Mouse (Mus musculus): ENCODE data around the gene Gm21973. TPM values are rescaled to one million over a fixed set of nuclear protein-coding genes. Genes with fewer than 3 reads are reported as not detected.

The Gm21973 gene
- polyA plus RNA-seq, 1 experiment, result not detected

GRCm38 (mm10) chr15:10379757-10380458, 54.7 kb downstream of the Gm21973 start:
- Histone ChIP-seq H3K27me3 (ENCODE audit: control insufficient read depth, insufficient read depth, low read length) (no peaks in the 10 kb centered on the region), H3K27ac (ENCODE audit: control insufficient read depth, insufficient read depth, low read length) (no peak overlapping the region), H3K4me3 (ENCODE audit: control insufficient read depth, insufficient read depth, low read length) (no peak overlapping the region), H3K4me1 (replicated peaks; ENCODE audit: control insufficient read depth, insufficient read depth, low read length) (no peaks in the 10 kb centered on the region), H3K36me3 (ENCODE audit: control insufficient read depth, insufficient read depth, low read length) (no peaks in the 10 kb centered on the region)
- no peak for DNase-seq
- WGBS, result 95% methylated on average over 3 of the region's 3 CpGs
- TF ChIP-seq CTCF (IDR thresholded peaks at IDR 0.05; ENCODE audit: borderline replicate concordance, control insufficient read depth, extremely low read depth, insufficient read depth, low read length, poor library complexity) (no peak), POLR2A (IDR thresholded peaks at IDR 0.05; ENCODE audit: control insufficient read depth, extremely low read depth, insufficient read depth, low read length, poor library complexity) (no peak)

GRCm38 (mm10) chr15:10387263-10387662, 62.1 kb downstream of the Gm21973 start:
- Histone ChIP-seq H3K27ac (ENCODE audit: control insufficient read depth, insufficient read depth, low read length) (no peak overlapping the region), H3K36me3 (ENCODE audit: control insufficient read depth, insufficient read depth, low read length) (no peaks in the 10 kb centered on the region), H3K4me3 (ENCODE audit: control insufficient read depth, insufficient read depth, low read length) (no peak overlapping the region), H3K4me1 (replicated peaks; ENCODE audit: control insufficient read depth, insufficient read depth, low read length) (no peaks in the 10 kb centered on the region), H3K27me3 (ENCODE audit: control insufficient read depth, insufficient read depth, low read length) (no peaks in the 10 kb centered on the region)
- WGBS, result 88% methylated on average over 2 of the region's 2 CpGs
- TF ChIP-seq CTCF (IDR thresholded peaks at IDR 0.05; ENCODE audit: borderline replicate concordance, control insufficient read depth, extremely low read depth, insufficient read depth, low read length, poor library complexity) (no peak), POLR2A (IDR thresholded peaks at IDR 0.05; ENCODE audit: control insufficient read depth, extremely low read depth, insufficient read depth, low read length, poor library complexity) (no peak)
- DNase-seq, result no peak

GRCm38 (mm10) chr15:10399795-10400194, 74.6 kb downstream of the Gm21973 start:
- TF ChIP-seq POLR2A (IDR thresholded peaks at IDR 0.05; ENCODE audit: control insufficient read depth, extremely low read depth, insufficient read depth, low read length, poor library complexity) (no peak), CTCF (IDR thresholded peaks at IDR 0.05; ENCODE audit: borderline replicate concordance, control insufficient read depth, extremely low read depth, insufficient read depth, low read length, poor library complexity) (no peak)
- H3K36me3 ChIP-seq (ENCODE audit: control insufficient read depth, insufficient read depth, low read length), result no peaks in the 10 kb centered on the region
- H3K4me1 ChIP-seq (replicated peaks; ENCODE audit: control insufficient read depth, insufficient read depth, low read length), result no peaks in the 10 kb centered on the region
- DNase-seq, result no peak
- H3K27ac ChIP-seq (ENCODE audit: control insufficient read depth, insufficient read depth, low read length), result no peak overlapping the region
- H3K27me3 ChIP-seq (ENCODE audit: control insufficient read depth, insufficient read depth, low read length), result no peaks in the 10 kb centered on the region
- no peak overlapping the region for H3K4me3 ChIP-seq (ENCODE audit: control insufficient read depth, insufficient read depth, low read length)
- WGBS, result 77% methylated on average over 2 of the region's 2 CpGs

- no peaks in the 10 kb centered on the region for H3K36me3 ChIP-seq (ENCODE audit: control insufficient read depth, insufficient read depth, low read length)
- H3K27ac ChIP-seq (ENCODE audit: control insufficient read depth, insufficient read depth, low read length), result no peak overlapping the region
- H3K4me1 ChIP-seq (replicated peaks; ENCODE audit: control insufficient read depth, insufficient read depth, low read length), result no peaks in the 10 kb centered on the region
- TF ChIP-seq POLR2A (IDR thresholded peaks at IDR 0.05; ENCODE audit: control insufficient read depth, extremely low read depth, insufficient read depth, low read length, poor library complexity) (no peak), CTCF (IDR thresholded peaks at IDR 0.05; ENCODE audit: borderline replicate concordance, control insufficient read depth, extremely low read depth, insufficient read depth, low read length, poor library complexity) (no peak)
- 58% methylated on average over 3 of the region's 3 CpGs for WGBS
- DNase-seq, result peak; percentile 1
- no peaks in the 10 kb centered on the region for H3K27me3 ChIP-seq (ENCODE audit: control insufficient read depth, insufficient read depth, low read length)
- no peak overlapping the region for H3K4me3 ChIP-seq (ENCODE audit: control insufficient read depth, insufficient read depth, low read length)
These were observed 75.2 kb downstream of the Gm21973 start for GRCm38 (mm10) chr15:10400415-10400814.

GRCm38 (mm10) chr15:10409842-10410241, 84.7 kb downstream of the Gm21973 start:
- no peak for TF ChIP-seq POLR2A (IDR thresholded peaks at IDR 0.05; ENCODE audit: control insufficient read depth, extremely low read depth, insufficient read depth, low read length, poor library complexity)
- TF ChIP-seq CTCF (IDR thresholded peaks at IDR 0.05; ENCODE audit: borderline replicate concordance, control insufficient read depth, extremely low read depth, insufficient read depth, low read length, poor library complexity), result no peak
- no peak overlapping the region for H3K27ac ChIP-seq (ENCODE audit: control insufficient read depth, insufficient read depth, low read length)
- 92% methylated on average over 3 of the region's 3 CpGs for WGBS

GRCm38 (mm10) chr15:10410881-10411280, 85.7 kb downstream of the Gm21973 start:
- Histone ChIP-seq H3K27me3 (ENCODE audit: control insufficient read depth, insufficient read depth, low read length) (no peaks in the 10 kb centered on the region), H3K4me3 (ENCODE audit: control insufficient read depth, insufficient read depth, low read length) (no peak overlapping the region), H3K27ac (ENCODE audit: control insufficient read depth, insufficient read depth, low read length) (no peak overlapping the region), H3K36me3 (ENCODE audit: control insufficient read depth, insufficient read depth, low read length) (no peaks in the 10 kb centered on the region), H3K4me1 (replicated peaks; ENCODE audit: control insufficient read depth, insufficient read depth, low read length) (no peaks in the 10 kb centered on the region)
- WGBS, result 99% methylated on average over 2 of the region's 2 CpGs
- TF ChIP-seq CTCF (IDR thresholded peaks at IDR 0.05; ENCODE audit: borderline replicate concordance, control insufficient read depth, extremely low read depth, insufficient read depth, low read length, poor library complexity), result no peak
- TF ChIP-seq POLR2A (IDR thresholded peaks at IDR 0.05; ENCODE audit: control insufficient read depth, extremely low read depth, insufficient read depth, low read length, poor library complexity), result no peak
- no peak for DNase-seq

More at GRCm38 (mm10) chr15:10409842-10410241, 84.7 kb downstream of the Gm21973 start:
- Histone ChIP-seq H3K4me3 (ENCODE audit: control insufficient read depth, insufficient read depth, low read length) (no peak overlapping the region), H3K27me3 (ENCODE audit: control insufficient read depth, insufficient read depth, low read length) (no peaks in the 10 kb centered on the region), H3K4me1 (replicated peaks; ENCODE audit: control insufficient read depth, insufficient read depth, low read length) (no peaks in the 10 kb centered on the region), H3K36me3 (ENCODE audit: control insufficient read depth, insufficient read depth, low read length) (no peaks in the 10 kb centered on the region)
- no peak for DNase-seq

Data from thymus, adult 2 months (tissue).